Mouse (Mus musculus) gastrocnemius, adult 2 months (tissue): Measurements from ENCODE around the gene Pdxdc1. TPM values are rescaled to one million over a fixed set of nuclear protein-coding genes. Genes with fewer than 3 reads are reported as not detected.
A peak's percentile ranks its signal among the peaks of the same experiment; 100 is the strongest.

Experiments used
- DNase-seq: peaks from one replicate; pipeline ENCODE4 v3.0.0; 2022
- H3K27ac ChIP-seq: fragments of 200-600 bp; 2 replicates; pipeline ENCODE4 v1.8.1; 2022; ENCODE audit warnings: mild to moderate bottlenecking
- H3K4me3 ChIP-seq: fragments of 200-600 bp; 2 replicates; pipeline ENCODE4 v1.8.1; 2022; ENCODE audit warnings: mild to moderate bottlenecking, moderate library complexity
- CTCF ChIP-seq: fragments of 200-600 bp; IDR thresholded peaks from 2 replicates; pipeline ENCODE4 v1.8.1; 2022; ENCODE audit warnings: antibody characterized with exemption, mild to moderate bottlenecking, moderate library complexity
- intact Hi-C: fragments of 180-260 bp; cut with DNase I; formaldehyde crosslinking; loops from one replicate; pipeline ENCODE4 v1.15.1; 2025
- total RNA-seq, 2 experiments: library from RNA; stranded (reverse); gene quantifications; 2 replicates each; pipeline ENCODE4 v1.2.3; 2021

Pdxdc1 gene
- total RNA-seq, 2 experiments from 2014 or later, result 48.1 to 53.4 TPM

- H3K27ac ChIP-seq, result no peak overlapping the region
- TF ChIP-seq CTCF, result no peak
- no peak for DNase-seq
- no peak overlapping the region for H3K4me3 ChIP-seq
- intact Hi-C loops, result no loop called here
Measured at GRCm38 (mm10) chr16:13826511-13826910, 76.4 kb downstream of the Pdxdc1 start.

GRCm38 (mm10) chr16:13825781-13826490, 77.0 kb downstream of the Pdxdc1 start:
- Histone ChIP-seq H3K27ac (no peak overlapping the region), H3K4me3 (no peak overlapping the region)
- no peak for DNase-seq
- intact Hi-C loops, result no loop called here
- TF ChIP-seq CTCF, result no peak

- no peak for TF ChIP-seq CTCF
- H3K27ac ChIP-seq, result no peak overlapping the region
- H3K4me3 ChIP-seq, result no peak overlapping the region; the same call in 1 of the 2 replicates
- intact Hi-C loops, result loop anchor here (5.0 kb wide), 1 partner anchor 148 kb away; the partner anchor contains the start of genes 3110001I22Rik and Bfar
- DNase-seq, result no peak
Measured at GRCm38 (mm10) chr16:13820771-13821170, 82.2 kb downstream of the Pdxdc1 start.

GRCm38 (mm10) chr16:13819806-13820500, 83.0 kb downstream of the Pdxdc1 start:
- DNase-seq, result no peak
- intact Hi-C loops, result loop anchor here (2.0 to 5.0 kb wide), 3 partner anchors 38 to 339 kb away; partner anchors contain the start of genes 3110001I22Rik, Bfar and Rrn3
- no peak for TF ChIP-seq CTCF
- Histone ChIP-seq H3K27ac (peak overlapping the region; percentile 100), H3K4me3 (peak overlapping the region; percentile 86)

GRCm38 (mm10) chr16:13819394-13819743, 83.6 kb downstream of the Pdxdc1 start:
- intact Hi-C loops, result loop anchor here (2.0 to 5.0 kb wide), 2 partner anchors 37 to 339 kb away; partner anchors contain the start of gene Rrn3
- DNase-seq, result no peak
- no peak for TF ChIP-seq CTCF
- Histone ChIP-seq H3K4me3 (peak overlapping the region; percentile 86), H3K27ac (peak overlapping the region; percentile 100)

- intact Hi-C loops, result loop anchor here (2.0 to 5.0 kb wide), 2 partner anchors 36 to 340 kb away; partner anchors contain the start of gene Rrn3
- Histone ChIP-seq H3K27ac (peak within 1 kb of the TSS; percentile 100), H3K4me3 (peak within 1 kb of the TSS; percentile 86)
- no peak for TF ChIP-seq CTCF
- peak; percentile 99 for DNase-seq
Measured at GRCm38 (mm10) chr16:13818560-13819393, 84.2 kb downstream of the Pdxdc1 start, which contains the start of gene Ntan1. Ntan1 (plus strand) TSS chr16:13818845.

GRCm38 (mm10) chr16:13813200-13813599, 89.7 kb downstream of the Pdxdc1 start:
- intact Hi-C loops, result no loop called here
- H3K4me3 ChIP-seq, result no peak overlapping the region
- DNase-seq, result no peak

GRCm38 (mm10) chr16:13812152-13812551, 90.8 kb downstream of the Pdxdc1 start:
- intact Hi-C loops, result no loop called here
- no peak for DNase-seq
- TF ChIP-seq CTCF, result no peak
- no peak overlapping the region for H3K4me3 ChIP-seq
- no peak overlapping the region for H3K27ac ChIP-seq

More at GRCm38 (mm10) chr16:13813200-13813599, 89.7 kb downstream of the Pdxdc1 start:
- H3K27ac ChIP-seq, result no peak overlapping the region
- TF ChIP-seq CTCF, result no peak

- no peak overlapping the region for H3K27ac ChIP-seq
- H3K4me3 ChIP-seq, result no peak overlapping the region
- DNase-seq, result no peak
- no peak for TF ChIP-seq CTCF
- intact Hi-C loops, result no loop called here
Measured at GRCm38 (mm10) chr16:13808410-13808809, 94.5 kb downstream of the Pdxdc1 start.

GRCm38 (mm10) chr16:13807616-13808015, 95.3 kb downstream of the Pdxdc1 start:
- no peak overlapping the region for H3K27ac ChIP-seq
- DNase-seq, result no peak
- TF ChIP-seq CTCF, result no peak
- intact Hi-C loops, result no loop called here
- H3K4me3 ChIP-seq, result no peak overlapping the region

- no peak for DNase-seq
- intact Hi-C loops, result no loop called here
- Histone ChIP-seq H3K4me3 (no peak overlapping the region), H3K27ac (no peak overlapping the region)
- TF ChIP-seq CTCF, result no peak
Measured at GRCm38 (mm10) chr16:13804666-13805065, 98.3 kb downstream of the Pdxdc1 start.

- Histone ChIP-seq H3K27ac (no peak overlapping the region), H3K4me3 (no peak overlapping the region)
- intact Hi-C loops, result no loop called here
- no peak for TF ChIP-seq CTCF
- DNase-seq, result no peak
Measured at GRCm38 (mm10) chr16:13801231-13801630, 101.7 kb downstream of the Pdxdc1 start.
